Mouse (Mus musculus): ENCODE data around the gene Tescl.
A peak's percentile ranks its signal among the peaks of the same experiment; 100 is the strongest.

The Tescl gene

GRCm38 (mm10) chr7:24333304-24333986, at the start of gene Tescl:
Tescl (minus strand) TSS chr7:24333936.
- DNase-seq (ENCODE audit: low spot score in 2 of 2) = no peak

- DNase-seq (ENCODE audit: low spot score in 2 of 2) = no peak
These were observed 49.1 kb upstream of the Tescl start for GRCm38 (mm10) chr7:24382730-24383372.

- no peak for DNase-seq (ENCODE audit: low spot score in 2 of 2)
These were observed 46.6 kb upstream of the Tescl start for GRCm38 (mm10) chr7:24380370-24380769.

GRCm38 (mm10) chr7:24379934-24380333, 46.2 kb upstream of the Tescl start:
- DNase-seq (ENCODE audit: low spot score in 2 of 2) = peak in 1 of 2 experiments; percentile 37

GRCm38 (mm10) chr7:24378049-24378701, 44.4 kb upstream of the Tescl start:
- DNase-seq (ENCODE audit: low spot score in 2 of 2) = no peak

- no peak for DNase-seq (ENCODE audit: low spot score in 2 of 2)
These were observed 43.5 kb upstream of the Tescl start for GRCm38 (mm10) chr7:24377091-24377865.

- DNase-seq (ENCODE audit: low spot score in 2 of 2) = no peak
These were observed 42.7 kb upstream of the Tescl start for GRCm38 (mm10) chr7:24376456-24376855.

- peak in 1 of 2 experiments; percentile 63 for DNase-seq (ENCODE audit: low spot score in 2 of 2)
These were observed 40.0 kb upstream of the Tescl start for GRCm38 (mm10) chr7:24373538-24374379.

- DNase-seq (ENCODE audit: low spot score in 2 of 2) = no peak
These were observed 39.0 kb upstream of the Tescl start for GRCm38 (mm10) chr7:24372786-24373185.

GRCm38 (mm10) chr7:24372300-24372699, 38.6 kb upstream of the Tescl start:
- no peak for DNase-seq (ENCODE audit: low spot score in 2 of 2)

GRCm38 (mm10) chr7:24371809-24372145, 38.0 kb upstream of the Tescl start:
- no peak for DNase-seq (ENCODE audit: low spot score in 2 of 2)

GRCm38 (mm10) chr7:24371012-24371808, 37.5 kb upstream of the Tescl start:
- no peak for DNase-seq (ENCODE audit: low spot score in 2 of 2)

GRCm38 (mm10) chr7:24369731-24370541, 36.2 kb upstream of the Tescl start, which contains the start of gene Kcnn4:
Kcnn4 (plus strand) TSS chr7:24370263.
- peak; percentile 85 to 86 for DNase-seq (ENCODE audit: low spot score in 2 of 2)

- no peak for DNase-seq (ENCODE audit: low spot score in 2 of 2)
These were observed 35.2 kb upstream of the Tescl start for GRCm38 (mm10) chr7:24368946-24369345.

GRCm38 (mm10) chr7:24368226-24368625, 34.5 kb upstream of the Tescl start:
- DNase-seq (ENCODE audit: low spot score in 2 of 2) = no peak

- no peak for DNase-seq (ENCODE audit: low spot score in 2 of 2)
These were observed 33.2 kb upstream of the Tescl start for GRCm38 (mm10) chr7:24366716-24367632.

GRCm38 (mm10) chr7:24365258-24366014, 31.7 kb upstream of the Tescl start:
- no peak for DNase-seq (ENCODE audit: low spot score in 2 of 2)

- DNase-seq (ENCODE audit: low spot score in 2 of 2) = peak; percentile 79 to 87
These were observed 31.1 kb upstream of the Tescl start for GRCm38 (mm10) chr7:24364827-24365226.

Measured in natural killer cell, adult 2 months (primary cell).